Mouse (Mus musculus): Measurements from ENCODE around the gene Lrrc18. TPM values are rescaled to one million over a fixed set of nuclear protein-coding genes. Genes with fewer than 3 reads are reported as not detected.
A peak's percentile ranks its signal among the peaks of the same experiment; 100 is the strongest.

Lrrc18 gene
- 0.16 and 0.43 TPM in 2 replicates for polyA plus RNA-seq (2016; fragmentation: Nextera tagmentation; extraction: Ambion mirVana)

- H3K9me3 ChIP-seq = no peaks in the 10 kb centered on the region
- peaks cover 15% of the 10 kb centered on the region for H3K4me1 ChIP-seq
- H3K4me3 ChIP-seq = no peak within 1 kb of the TSS
- no peaks in the 10 kb centered on the region for H3K36me3 ChIP-seq
- H3K9ac ChIP-seq = no peak within 1 kb of the TSS
- 92% methylated on average over 2 of the region's 2 CpGs for WGBS
- peaks cover 10% of the 10 kb centered on the region for H3K27me3 ChIP-seq (replicated peaks)
- no peak for ATAC-seq (ENCODE audit: low FRiP score, low read depth)
- no peak within 1 kb of the TSS for H3K4me2 ChIP-seq (replicated peaks)
- no peak within 1 kb of the TSS for H3K27ac ChIP-seq
Measured at GRCm38 (mm10) chr14:32991082-32991481, at the start of gene Lrrc18. TSS of gene Lrrc18 (plus strand) at chr14:32991382.

DNA sequence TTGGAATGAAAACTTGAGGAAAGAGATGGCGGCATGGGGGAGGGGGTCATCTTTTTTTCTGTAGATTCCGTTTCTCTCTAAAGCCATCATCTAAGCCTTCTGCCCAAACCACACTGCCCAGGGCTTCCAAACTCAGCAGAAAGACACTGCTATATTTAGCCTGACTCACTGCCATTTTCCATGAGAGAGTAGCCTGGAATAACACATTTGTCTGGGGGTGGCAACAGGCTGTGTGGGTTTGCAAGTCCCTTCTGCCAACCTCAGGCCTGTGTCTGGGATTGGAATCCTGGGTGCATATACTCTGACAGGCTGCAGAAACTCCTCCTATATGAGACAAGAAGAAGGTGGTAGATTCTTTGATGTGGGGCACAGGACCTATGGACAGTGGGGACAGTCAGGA, 43.7 kb upstream of the Lrrc18 start:
- no peaks in the 10 kb centered on the region for H3K36me3 ChIP-seq
- 90% methylated on average over 2 of the region's 2 CpGs for WGBS

DNA sequence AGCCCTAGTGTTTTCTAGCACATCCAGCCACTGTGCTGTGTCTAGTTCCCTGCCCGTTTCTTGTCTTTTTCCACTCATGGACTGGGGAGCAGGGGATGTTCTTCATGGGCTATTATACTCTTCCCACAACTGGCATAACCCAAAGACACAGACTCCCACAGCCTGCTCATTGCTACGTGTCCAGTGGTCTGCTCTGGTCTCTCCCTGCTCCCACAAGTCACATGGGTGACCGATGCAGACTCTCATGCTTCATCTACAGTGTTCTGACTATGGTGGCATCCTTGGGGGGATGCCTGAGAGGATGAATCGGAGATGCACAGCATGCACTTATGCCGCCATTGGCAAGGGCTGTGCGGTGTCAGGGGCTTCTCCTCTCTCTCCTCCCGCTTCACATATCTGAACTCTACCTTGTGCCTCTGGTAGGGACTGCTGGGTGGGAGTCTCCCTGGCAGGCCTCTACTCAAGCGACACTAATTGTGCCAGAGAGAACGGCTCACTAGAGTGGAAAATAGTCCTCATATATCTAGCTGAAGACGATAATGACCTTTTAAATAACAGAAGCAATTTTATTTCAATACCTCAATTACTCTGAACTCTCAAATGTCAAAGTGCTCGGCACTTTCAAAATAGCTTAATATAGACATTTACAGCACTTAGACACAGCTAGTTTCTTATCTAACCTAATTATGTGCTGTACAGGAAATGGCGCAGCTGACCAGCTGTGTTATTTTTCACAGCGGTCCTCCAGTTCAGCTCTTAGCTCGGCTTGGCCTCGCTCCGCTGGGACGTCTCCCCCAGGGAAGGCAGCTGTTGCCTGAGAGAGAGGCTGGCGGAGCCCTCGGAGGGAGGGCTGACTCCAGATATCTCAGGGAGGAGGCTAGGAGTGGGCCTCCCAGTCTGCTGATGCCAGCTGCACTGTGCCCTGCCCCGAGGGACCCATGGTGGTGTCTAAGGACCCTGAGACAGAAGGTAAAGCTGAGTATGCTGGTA, 40.6 kb upstream of the Lrrc18 start:
- no peaks in the 10 kb centered on the region for H3K9me3 ChIP-seq
- 46% methylated on average over 20 of the region's 20 CpGs for WGBS
- H3K9ac ChIP-seq = no peak overlapping the region
- H3K4me1 ChIP-seq = peaks cover 15% of the 10 kb centered on the region
- H3K4me2 ChIP-seq (replicated peaks) = peak overlapping the region; percentile 28; the same call in 1 of the 2 replicates
- no peak overlapping the region for H3K27ac ChIP-seq
- ATAC-seq (ENCODE audit: low FRiP score, low read depth) = peak; percentile 80
- no peaks in the 10 kb centered on the region for H3K36me3 ChIP-seq
- H3K4me3 ChIP-seq = no peak overlapping the region
- no peaks in the 10 kb centered on the region for H3K27me3 ChIP-seq (replicated peaks)

More for the DNA sequence above, 43.7 kb upstream of the Lrrc18 start:
- H3K9me3 ChIP-seq = no peaks in the 10 kb centered on the region
- ATAC-seq (ENCODE audit: low FRiP score, low read depth) = no peak
- no peaks in the 10 kb centered on the region for H3K27me3 ChIP-seq (replicated peaks)
- no peak overlapping the region for H3K27ac ChIP-seq
- H3K4me3 ChIP-seq = no peak overlapping the region
- H3K9ac ChIP-seq = no peak overlapping the region
- no peak overlapping the region for H3K4me2 ChIP-seq (replicated peaks)
- peaks cover 15% of the 10 kb centered on the region for H3K4me1 ChIP-seq

DNA sequence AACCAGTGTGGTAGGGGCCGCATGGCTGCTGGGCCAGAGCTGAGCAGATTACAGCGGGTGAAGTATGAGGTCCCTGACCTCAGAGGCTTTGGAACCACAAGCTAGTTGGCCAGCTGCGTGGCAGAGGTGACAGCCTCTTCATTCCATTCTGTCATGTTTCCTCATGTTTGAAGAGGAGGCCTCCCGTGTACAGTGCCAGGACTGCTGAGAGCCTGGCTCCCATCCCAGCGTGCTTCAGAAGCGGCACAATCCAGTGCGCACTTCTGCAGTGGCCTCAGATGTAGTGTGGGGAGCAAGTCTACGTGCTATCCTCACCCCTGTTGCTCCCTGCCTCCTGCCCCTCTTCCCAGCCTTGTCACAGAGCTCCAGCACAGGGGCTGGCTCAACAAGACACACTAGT, 34.7 kb upstream of the Lrrc18 start:
- no peaks in the 10 kb centered on the region for H3K27me3 ChIP-seq (replicated peaks)
- no peak overlapping the region for H3K27ac ChIP-seq
- WGBS = 80% methylated on average over 8 of the region's 8 CpGs
- no peak overlapping the region for H3K4me2 ChIP-seq (replicated peaks)
- H3K36me3 ChIP-seq = no peaks in the 10 kb centered on the region
- H3K4me1 ChIP-seq = peaks cover 2% of the 10 kb centered on the region
- ATAC-seq (ENCODE audit: low FRiP score, low read depth) = no peak
- H3K4me3 ChIP-seq = no peak overlapping the region
- H3K9me3 ChIP-seq = no peaks in the 10 kb centered on the region
- H3K9ac ChIP-seq = no peak overlapping the region

DNA sequence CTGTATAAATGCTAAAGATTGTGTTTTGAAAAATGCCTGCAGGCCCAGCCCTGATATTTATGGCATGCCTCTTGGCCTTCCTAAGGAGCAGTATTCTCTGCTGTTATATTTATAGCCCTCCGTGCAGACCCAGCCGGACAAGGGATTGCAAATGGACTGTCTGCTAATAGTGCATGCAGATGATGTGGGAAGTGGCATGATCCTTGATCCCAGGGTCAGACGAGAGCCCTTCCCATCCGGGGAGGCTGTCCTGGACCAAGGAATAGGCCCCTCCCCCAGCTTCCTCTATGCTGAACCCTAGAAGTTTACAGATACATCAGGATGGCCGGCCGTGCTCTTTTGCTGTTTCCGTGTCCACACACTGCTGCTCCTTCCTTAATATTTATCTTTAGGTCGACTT, 32.5 kb upstream of the Lrrc18 start:
- Histone ChIP-seq H3K4me1 (no peaks in the 10 kb centered on the region), H3K27ac (no peak overlapping the region), H3K27me3 (replicated peaks) (no peaks in the 10 kb centered on the region), H3K9ac (no peak overlapping the region), H3K4me3 (no peak overlapping the region), H3K36me3 (no peaks in the 10 kb centered on the region), H3K9me3 (no peaks in the 10 kb centered on the region), H3K4me2 (replicated peaks) (no peak overlapping the region)
- ATAC-seq (ENCODE audit: low FRiP score, low read depth) = no peak
- 55% methylated on average over 8 of the region's 8 CpGs for WGBS

- Histone ChIP-seq H3K4me2 (replicated peaks) (no peak overlapping the region), H3K4me3 (no peak overlapping the region), H3K27me3 (replicated peaks) (no peaks in the 10 kb centered on the region), H3K9ac (no peak overlapping the region), H3K4me1 (no peaks in the 10 kb centered on the region), H3K9me3 (no peaks in the 10 kb centered on the region), H3K27ac (no peak overlapping the region), H3K36me3 (no peaks in the 10 kb centered on the region)
- ATAC-seq (ENCODE audit: low FRiP score, low read depth) = peak; percentile 53
- WGBS = 39% methylated on average over 5 of the region's 5 CpGs
Measured at GRCm38 (mm10) chr14:32960481-32960880, 30.7 kb upstream of the Lrrc18 start.

DNA sequence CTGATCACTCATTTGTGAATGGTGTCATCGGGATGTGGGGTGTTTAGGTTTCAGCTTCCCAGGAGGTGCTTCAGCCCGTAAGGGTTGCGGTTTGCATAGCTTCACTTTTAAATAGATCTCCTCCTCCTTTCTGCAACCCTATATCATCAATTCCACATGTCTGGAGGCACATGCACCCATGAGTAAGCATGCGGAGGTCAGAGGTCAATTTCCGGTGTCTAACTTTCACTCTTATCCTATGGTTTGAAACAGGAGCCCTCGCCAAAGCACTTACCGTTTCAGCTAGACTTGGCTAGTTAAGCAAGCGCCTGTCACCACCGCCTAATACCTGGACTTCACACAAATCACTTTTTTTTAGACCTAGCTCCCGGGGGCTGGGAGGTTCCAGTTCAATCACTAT, 26.4 kb upstream of the Lrrc18 start:
- H3K27me3 ChIP-seq (replicated peaks) = no peaks in the 10 kb centered on the region
- H3K36me3 ChIP-seq = no peaks in the 10 kb centered on the region
- no peak overlapping the region for H3K4me3 ChIP-seq
- no peaks in the 10 kb centered on the region for H3K4me1 ChIP-seq
- no peak for ATAC-seq (ENCODE audit: low FRiP score, low read depth)
- H3K9me3 ChIP-seq = no peaks in the 10 kb centered on the region
- 86% methylated on average over 10 of the region's 10 CpGs for whole genome bisulfite sequencing
- H3K4me2 ChIP-seq (replicated peaks) = no peak overlapping the region
- H3K9ac ChIP-seq = no peak overlapping the region
- no peak overlapping the region for H3K27ac ChIP-seq

- 76% methylated on average over 9 of the region's 9 CpGs for WGBS
- no peak overlapping the region for H3K4me2 ChIP-seq (replicated peaks)
Measured at GRCm38 (mm10) chr14:32970700-32971099, 20.5 kb upstream of the Lrrc18 start.

DNA sequence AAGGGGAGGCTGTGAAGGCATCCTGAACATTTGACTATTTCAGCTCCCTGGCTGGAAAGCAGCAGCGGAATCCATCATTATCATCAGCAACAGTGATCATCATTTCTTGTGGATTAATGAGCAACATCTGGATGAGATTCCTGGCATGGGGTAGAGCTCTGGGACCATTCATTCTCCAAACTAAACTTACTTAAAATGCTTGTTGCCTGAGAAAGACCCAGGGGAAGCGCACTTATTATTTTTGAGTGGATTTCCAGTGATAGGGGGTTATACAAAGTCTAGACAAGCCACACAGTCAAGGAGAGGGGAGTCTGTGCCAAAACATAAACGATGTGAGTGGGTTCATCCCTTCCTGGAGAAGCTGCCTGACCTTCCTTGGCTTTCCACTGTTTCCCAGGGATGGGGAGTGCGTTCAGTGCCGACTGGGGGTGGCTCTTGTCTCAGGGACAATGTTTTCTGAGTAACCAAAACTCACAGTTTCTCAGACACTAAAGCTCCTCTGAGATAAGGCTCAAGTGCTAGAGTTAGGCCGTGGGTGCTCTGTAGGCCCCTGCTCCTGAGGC, 6.9 kb upstream of the Lrrc18 start:
- H3K9me3 ChIP-seq = no peaks in the 10 kb centered on the region
- no peaks in the 10 kb centered on the region for H3K36me3 ChIP-seq
- peaks cover 18% of the 10 kb centered on the region for H3K27me3 ChIP-seq (replicated peaks)
- H3K9ac ChIP-seq = no peak overlapping the region
- no peak for ATAC-seq (ENCODE audit: low FRiP score, low read depth)
- WGBS = 77% methylated on average over 6 of the region's 6 CpGs
- H3K27ac ChIP-seq = no peak overlapping the region
- no peak overlapping the region for H3K4me3 ChIP-seq
- H3K4me2 ChIP-seq (replicated peaks) = no peak overlapping the region
- peaks cover 6% of the 10 kb centered on the region; the same call in 1 of the 2 replicates for H3K4me1 ChIP-seq

More at GRCm38 (mm10) chr14:32970700-32971099, 20.5 kb upstream of the Lrrc18 start:
- Histone ChIP-seq H3K27me3 (replicated peaks) (no peaks in the 10 kb centered on the region), H3K9me3 (no peaks in the 10 kb centered on the region), H3K4me1 (no peaks in the 10 kb centered on the region), H3K27ac (no peak overlapping the region), H3K4me3 (no peak overlapping the region), H3K9ac (no peak overlapping the region), H3K36me3 (no peaks in the 10 kb centered on the region)
- ATAC-seq (ENCODE audit: low FRiP score, low read depth) = no peak

- WGBS = 7% methylated on average over 4 of the region's 4 CpGs
- Histone ChIP-seq H3K36me3 (no peaks in the 10 kb centered on the region), H3K27ac (no peak overlapping the region), H3K4me2 (replicated peaks) (no peak overlapping the region), H3K4me1 (peaks cover 6% of the 10 kb centered on the region; the same call in 1 of the 2 replicates), H3K27me3 (replicated peaks) (peaks cover 18% of the 10 kb centered on the region), H3K9ac (no peak overlapping the region), H3K4me3 (no peak overlapping the region), H3K9me3 (no peaks in the 10 kb centered on the region)
- no peak for ATAC-seq (ENCODE audit: low FRiP score, low read depth)
Measured at GRCm38 (mm10) chr14:32986659-32987058, 4.5 kb upstream of the Lrrc18 start.

GRCm38 (mm10) chr14:32994954-32995636, 3.9 kb downstream of the Lrrc18 start:
- Histone ChIP-seq H3K4me2 (replicated peaks) (peak overlapping the region; percentile 36), H3K9me3 (no peaks in the 10 kb centered on the region), H3K4me3 (no peak overlapping the region), H3K4me1 (peaks cover 15% of the 10 kb centered on the region; the same call in 1 of the 2 replicates), H3K27me3 (replicated peaks) (no peaks in the 10 kb centered on the region; the same call in 1 of the 2 replicates), H3K36me3 (no peaks in the 10 kb centered on the region), H3K27ac (no peak overlapping the region), H3K9ac (0 out of 2 replicates have a peak overlapping the region, but pooled peaks have one; percentile 17)
- ATAC-seq (ENCODE audit: low FRiP score, low read depth) = 0 out of 2 replicates have a peak, but pooled peaks have one; percentile 33
- WGBS = 5% methylated on average over 10 of the region's 10 CpGs

- Histone ChIP-seq H3K9me3 (no peaks in the 10 kb centered on the region), H3K9ac (0 out of 2 replicates have a peak overlapping the region, but pooled peaks have one; percentile 26), H3K4me2 (replicated peaks) (peak overlapping the region; percentile 34; the same call in 1 of the 2 replicates), H3K4me3 (no peak overlapping the region; the same call in 1 of the 2 replicates), H3K27me3 (replicated peaks) (no peaks in the 10 kb centered on the region), H3K27ac (no peak overlapping the region), H3K4me1 (peaks cover 19% of the 10 kb centered on the region; the same call in 1 of the 2 replicates), H3K36me3 (no peaks in the 10 kb centered on the region)
- 22% methylated on average over 10 of the region's 10 CpGs for WGBS
- ATAC-seq (ENCODE audit: low FRiP score, low read depth) = no peak
Measured at GRCm38 (mm10) chr14:32999511-32999910, 8.3 kb downstream of the Lrrc18 start.
